Mouse (Mus musculus) kidney, adult 2 months (tissue): Measurements from ENCODE around the gene Fbxw10. TPM values are rescaled to one million over a fixed set of nuclear protein-coding genes. Genes with fewer than 3 reads are reported as not detected.

Experiments used
- DNase-seq: peaks from one replicate; pipeline ENCODE4 v3.0.0; 2021
- H3K27ac ChIP-seq: fragments of 200-500 bp; 2 replicates; pipeline ENCODE4 v1.5.1; 2012; ENCODE audit warnings: low read depth, low read length, control low read depth, inconsistent platforms; ENCODE audit not compliant: insufficient read depth
- H3K27me3 ChIP-seq: fragments of 200-500 bp; replicated peaks from 2 replicates; pipeline ENCODE4 v1.6.1; 2012; ENCODE audit warnings: mild to moderate bottlenecking, moderate library complexity, low read length, inconsistent platforms; ENCODE audit not compliant: control insufficient read depth, insufficient read depth
- H3K36me3 ChIP-seq: fragments of 200-500 bp; 2 replicates; pipeline ENCODE4 v1.6.1; 2012; ENCODE audit warnings: mild to moderate bottlenecking, moderate library complexity, low read length, inconsistent platforms; ENCODE audit not compliant: control insufficient read depth, insufficient read depth
- H3K4me1 ChIP-seq: fragments of 200-500 bp; 2 replicates; pipeline ENCODE4 v1.6.1; 2011; ENCODE audit warnings: low read length; ENCODE audit not compliant: control insufficient read depth, insufficient read depth
- H3K4me3 ChIP-seq: fragments of 200-500 bp; 2 replicates; pipeline ENCODE4 v1.5.1; 2011; ENCODE audit warnings: mild to moderate bottlenecking, low read depth, low read length, control low read depth; ENCODE audit not compliant: insufficient read depth
- CTCF ChIP-seq: fragments of 200-500 bp; conservative IDR thresholded peaks from 2 replicates; pipeline ENCODE4 v1.5.1; 2011; ENCODE audit warnings: low read depth, mild to moderate bottlenecking, control low read depth, low read length, moderate library complexity, mixed read lengths; ENCODE audit not compliant: insufficient read depth, insufficient read length
- POLR2A ChIP-seq: fragments of 200-500 bp; IDR thresholded peaks from one replicate; pipeline ENCODE4 v1.6.1; 2011; ENCODE audit warnings: low read depth, low read length, control low read depth
- WGBS: fragments of 180-500 bp; shearing (Covaris S2); methylation state at CpG from one replicate; pipeline ENCODE4 v1.1.7; 2018; 5-methylcytosine and 5-hydroxymethylcytosine counted together
- polyA plus RNA-seq: library from polyadenylated mRNA; depleted of rRNA; stranded (reverse); fragments of >200 nt; gene quantifications from 2 replicates; pipeline ENCODE4 v1.2.3, GENCODE M21; 2012

The Fbxw10 gene
- polyA plus RNA-seq, 1 experiment, result 0.30 TPM

DNA sequence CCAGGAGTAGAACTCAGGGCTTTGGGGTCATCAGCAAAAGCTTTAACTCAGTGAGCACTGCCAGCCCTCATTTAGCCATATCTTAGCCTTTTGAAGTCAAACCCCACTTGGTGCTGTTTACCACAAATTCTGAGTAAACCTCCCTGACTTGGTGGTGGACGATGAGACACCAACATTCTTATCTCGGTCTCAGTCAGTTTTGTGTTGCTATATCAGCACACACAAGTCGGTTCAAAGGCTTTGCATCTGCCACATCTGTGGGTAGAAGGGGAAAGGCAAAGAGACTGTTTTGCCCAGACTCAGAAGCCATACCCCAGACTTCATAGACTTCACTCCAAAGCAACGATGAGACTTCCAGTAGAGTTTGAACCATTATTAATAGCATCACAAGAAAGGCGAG lies 2.3 kb upstream of the Fbxw10 start:
- TF ChIP-seq POLR2A (no peak), CTCF (no peak)
- no peaks in the 10 kb centered on the region for H3K4me1 ChIP-seq
- H3K4me3 ChIP-seq, result no peak overlapping the region
- H3K36me3 ChIP-seq, result no peaks in the 10 kb centered on the region; the same call in 1 of the 2 replicates
- WGBS, result 89% methylated on average over 5 of the region's 5 CpGs
- no peaks in the 10 kb centered on the region; the same call in 1 of the 2 replicates for H3K27me3 ChIP-seq
- H3K27ac ChIP-seq, result no peak overlapping the region
- DNase-seq, result no peak

- no peak overlapping the region for H3K4me3 ChIP-seq
- no peak overlapping the region for H3K27ac ChIP-seq
- H3K4me1 ChIP-seq, result no peaks in the 10 kb centered on the region
- DNase-seq, result no peak
- TF ChIP-seq CTCF (no peak), POLR2A (no peak)
- H3K36me3 ChIP-seq, result no peaks in the 10 kb centered on the region; the same call in 1 of the 2 replicates
- 66% methylated on average over 3 of the region's 3 CpGs for WGBS
- no peaks in the 10 kb centered on the region; the same call in 1 of the 2 replicates for H3K27me3 ChIP-seq
Measured at GRCm38 (mm10) chr11:62845730-62846129, 1.1 kb upstream of the Fbxw10 start.

GRCm38 (mm10) chr11:62847655-62848191 lies 854 bp downstream of the Fbxw10 start:
- WGBS, result 63% methylated on average over 4 of the region's 4 CpGs
- H3K36me3 ChIP-seq, result no peaks in the 10 kb centered on the region
- no peak overlapping the region for H3K27ac ChIP-seq
- no peak for TF ChIP-seq CTCF
- TF ChIP-seq POLR2A, result no peak
- no peak for DNase-seq
- no peaks in the 10 kb centered on the region for H3K4me1 ChIP-seq
- no peaks in the 10 kb centered on the region; the same call in 1 of the 2 replicates for H3K27me3 ChIP-seq
- H3K4me3 ChIP-seq, result no peak overlapping the region

- TF ChIP-seq CTCF (no peak), POLR2A (no peak)
- H3K4me1 ChIP-seq, result no peaks in the 10 kb centered on the region
- H3K27me3 ChIP-seq, result no peaks in the 10 kb centered on the region; the same call in 1 of the 2 replicates
- WGBS, result 70% methylated on average over 2 of the region's 2 CpGs
- DNase-seq, result no peak
- H3K4me3 ChIP-seq, result no peak overlapping the region
- no peak overlapping the region for H3K27ac ChIP-seq
- H3K36me3 ChIP-seq, result no peaks in the 10 kb centered on the region
Measured at GRCm38 (mm10) chr11:62848301-62848700, 1.4 kb downstream of the Fbxw10 start.

GRCm38 (mm10) chr11:62851199-62851598 lies 4.3 kb downstream of the Fbxw10 start:
- no peaks in the 10 kb centered on the region for H3K27me3 ChIP-seq
- TF ChIP-seq CTCF, result peak; percentile 66
- TF ChIP-seq POLR2A, result no peak
- WGBS, result 87% methylated on average over 1 of the region's 1 CpGs
- H3K4me3 ChIP-seq, result no peak overlapping the region
- H3K36me3 ChIP-seq, result no peaks in the 10 kb centered on the region
- no peak overlapping the region for H3K27ac ChIP-seq
- peak; percentile 57 for DNase-seq
- H3K4me1 ChIP-seq, result no peaks in the 10 kb centered on the region

DNA sequence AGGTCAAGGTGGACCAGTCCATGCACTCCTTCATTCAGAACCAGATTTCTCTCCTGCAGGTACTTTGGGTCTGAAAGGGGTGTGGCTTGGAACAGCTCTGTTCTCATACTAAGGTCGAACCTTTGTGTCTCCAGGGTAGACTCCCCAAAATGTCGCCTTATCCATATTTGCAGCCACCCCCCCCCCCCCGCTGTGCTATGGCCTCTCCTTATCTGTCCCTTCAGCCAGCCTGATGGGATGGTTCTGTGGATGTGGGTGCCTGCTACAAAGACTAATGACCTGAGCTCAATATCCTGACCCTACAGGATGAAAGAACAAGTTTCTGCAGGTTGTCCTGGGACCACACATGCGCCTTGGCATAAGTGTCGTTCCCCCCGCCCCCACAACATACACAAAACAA lies 6.5 kb downstream of the Fbxw10 start:
- TF ChIP-seq POLR2A (no peak), CTCF (no peak)
- Histone ChIP-seq H3K27me3 (no peaks in the 10 kb centered on the region), H3K36me3 (no peaks in the 10 kb centered on the region), H3K27ac (no peak overlapping the region), H3K4me1 (no peaks in the 10 kb centered on the region), H3K4me3 (no peak overlapping the region)
- no peak for DNase-seq
- WGBS, result 90% methylated on average over 6 of the region's 6 CpGs

DNA sequence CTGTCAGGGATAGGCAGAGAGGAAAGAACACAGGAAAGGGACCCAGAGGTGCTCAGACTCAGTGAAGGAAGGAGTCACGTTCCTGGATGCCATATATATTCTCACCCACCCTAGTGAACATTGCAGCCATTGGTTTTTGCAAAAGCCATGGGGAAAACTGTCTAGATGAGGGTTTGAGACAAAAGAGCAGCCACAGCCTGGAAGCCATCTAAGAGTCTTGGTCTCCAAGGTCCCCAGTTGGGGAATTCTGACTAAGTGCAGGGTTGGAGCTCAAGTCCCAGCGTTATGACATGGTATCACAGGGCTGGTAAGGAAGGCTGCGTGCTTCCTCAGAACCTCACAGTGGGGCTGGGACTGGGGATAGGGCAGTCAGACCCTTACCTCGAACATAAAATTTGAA lies 18.7 kb downstream of the Fbxw10 start:
- no peak for DNase-seq
- no peak overlapping the region for H3K4me3 ChIP-seq
- no peak overlapping the region for H3K27ac ChIP-seq
- no peaks in the 10 kb centered on the region; the same call in 1 of the 2 replicates for H3K27me3 ChIP-seq
- TF ChIP-seq POLR2A, result no peak
- H3K4me1 ChIP-seq, result no peaks in the 10 kb centered on the region
- no peaks in the 10 kb centered on the region for H3K36me3 ChIP-seq
- WGBS, result 75% methylated on average over 4 of the region's 4 CpGs

- Histone ChIP-seq H3K4me3 (no peak overlapping the region), H3K27ac (no peak overlapping the region), H3K36me3 (no peaks in the 10 kb centered on the region), H3K4me1 (no peaks in the 10 kb centered on the region), H3K27me3 (no peaks in the 10 kb centered on the region)
- no peak for TF ChIP-seq POLR2A
- TF ChIP-seq CTCF, result no peak
- DNase-seq, result no peak
- 73% methylated on average over 7 of the region's 7 CpGs for WGBS
Measured at GRCm38 (mm10) chr11:62866685-62867084, 19.8 kb downstream of the Fbxw10 start.
